Mouse (Mus musculus): ENCODE data around the gene Tmem255b. TPM values are rescaled to one million over a fixed set of nuclear protein-coding genes. Genes with fewer than 3 reads are reported as not detected.

The Tmem255b gene
- polyA plus RNA-seq, 1 experiment from 2014 or later, result 0.29 TPM

DNA sequence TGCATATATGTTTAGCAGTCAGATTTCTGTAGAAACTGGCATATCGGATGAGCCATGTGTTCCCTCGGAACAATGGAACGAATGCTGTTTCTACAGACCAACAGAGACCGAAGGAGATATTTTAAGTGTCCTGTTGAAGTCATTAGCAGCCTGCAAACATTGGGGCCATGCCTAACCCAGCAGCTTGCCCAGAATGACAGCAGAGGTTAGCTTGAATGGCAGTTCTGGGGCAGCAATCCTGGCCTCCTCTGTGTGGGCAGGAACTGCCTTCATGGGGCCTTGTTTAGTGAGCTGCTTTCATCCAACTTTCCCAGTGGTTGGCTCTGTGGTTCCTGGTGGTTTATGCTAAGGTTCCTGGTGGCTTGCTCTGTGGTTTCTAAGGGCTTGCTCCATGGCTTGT lies 24.4 kb downstream of the Tmem255b start:
- Histone ChIP-seq H3K9ac (replicated peaks; ENCODE audit: low read depth, low read length) (no peak overlapping the region), H3K4me2 (ENCODE audit: low read length) (no peak overlapping the region), H3K27me3 (replicated peaks; ENCODE audit: control insufficient read depth, insufficient read depth, low read length) (no peaks in the 10 kb centered on the region), H3K36me3 (ENCODE audit: control insufficient read depth, insufficient read depth) (no peaks in the 10 kb centered on the region), H3K4me1 (replicated peaks; ENCODE audit: control insufficient read depth, insufficient read depth, low read length) (peaks cover 6% of the 10 kb centered on the region), H3K27ac (ENCODE audit: low read length) (no peak overlapping the region), H3K9me3 (ENCODE audit: control insufficient read depth, low read length) (no peaks in the 10 kb centered on the region), H3K4me3 (replicated peaks; ENCODE audit: low read length) (no peak overlapping the region)
- 88% methylated on average over 4 of the region's 4 CpGs for WGBS
- ATAC-seq, result no peak

DNA sequence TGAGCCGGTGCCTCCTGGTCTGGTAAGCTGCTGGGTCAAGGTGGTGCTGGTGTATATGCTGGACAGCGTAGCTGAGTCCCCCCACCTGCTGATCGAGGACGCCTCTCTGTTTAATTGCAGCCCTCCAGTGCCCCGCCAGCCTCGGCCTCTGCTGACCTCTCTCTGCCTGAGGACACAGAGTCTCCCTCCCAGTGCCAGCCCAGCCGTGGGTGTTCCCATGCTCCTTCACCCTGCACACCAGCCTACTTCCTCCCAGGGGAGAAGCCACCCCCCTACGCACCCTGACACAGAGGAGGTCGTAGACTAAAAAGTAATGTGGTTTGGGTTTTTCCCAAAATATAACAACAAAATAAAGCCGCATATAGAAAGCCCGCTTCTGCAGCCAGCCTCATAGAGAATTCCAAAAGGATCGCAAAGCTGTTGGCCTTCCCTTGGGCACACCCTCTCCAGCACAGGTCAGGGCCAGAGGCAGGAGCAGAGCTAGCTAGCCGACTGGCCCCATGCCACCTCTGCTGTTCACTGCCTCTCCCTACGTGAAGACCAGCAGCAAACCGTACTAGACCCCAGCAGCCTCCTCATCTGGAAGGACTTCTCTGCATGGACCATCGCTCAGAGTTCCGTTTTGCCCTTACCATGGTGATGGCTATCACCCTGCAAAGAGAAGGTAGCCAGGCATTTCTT lies 26.2 kb downstream of the Tmem255b start:
- H3K9me3 ChIP-seq (ENCODE audit: control insufficient read depth, low read length), result no peaks in the 10 kb centered on the region
- no peak overlapping the region for H3K4me3 ChIP-seq (replicated peaks; ENCODE audit: low read length)
- no peak overlapping the region for H3K27ac ChIP-seq (ENCODE audit: low read length)
- H3K9ac ChIP-seq (replicated peaks; ENCODE audit: low read depth, low read length), result no peak overlapping the region
- H3K27me3 ChIP-seq (replicated peaks; ENCODE audit: control insufficient read depth, insufficient read depth, low read length), result no peaks in the 10 kb centered on the region
- no peak for ATAC-seq
- no peaks in the 10 kb centered on the region for H3K36me3 ChIP-seq (ENCODE audit: control insufficient read depth, insufficient read depth)
- no peaks in the 10 kb centered on the region for H3K4me1 ChIP-seq (replicated peaks; ENCODE audit: control insufficient read depth, insufficient read depth, low read length)
- 85% methylated on average over 17 of the region's 17 CpGs for WGBS
- no peak overlapping the region for H3K4me2 ChIP-seq (ENCODE audit: low read length)

DNA sequence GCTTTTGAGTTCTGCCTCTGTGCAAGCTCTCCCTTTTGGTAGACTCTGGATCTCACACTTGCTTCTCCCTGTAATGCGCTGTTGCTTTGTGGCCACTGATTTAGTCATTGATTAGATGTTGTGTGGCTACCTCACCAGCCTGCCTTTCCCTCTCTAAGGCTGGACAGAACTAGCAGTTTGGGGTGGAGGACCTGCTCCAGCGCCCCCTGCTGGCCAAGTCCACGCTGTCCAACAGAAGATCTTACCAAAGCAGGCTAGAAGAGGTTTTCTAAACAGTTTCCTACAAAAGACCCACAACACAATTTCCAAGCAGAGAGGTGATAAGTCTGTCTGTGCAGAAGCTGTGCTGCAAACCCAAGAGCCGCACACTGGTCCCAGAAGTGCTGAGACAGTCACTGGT lies 26.9 kb downstream of the Tmem255b start:
- Histone ChIP-seq H3K4me2 (ENCODE audit: low read length) (no peak overlapping the region), H3K27me3 (replicated peaks; ENCODE audit: control insufficient read depth, insufficient read depth, low read length) (no peaks in the 10 kb centered on the region), H3K9ac (replicated peaks; ENCODE audit: low read depth, low read length) (no peak overlapping the region), H3K4me1 (replicated peaks; ENCODE audit: control insufficient read depth, insufficient read depth, low read length) (no peaks in the 10 kb centered on the region), H3K4me3 (replicated peaks; ENCODE audit: low read length) (no peak overlapping the region), H3K27ac (ENCODE audit: low read length) (no peak overlapping the region), H3K9me3 (ENCODE audit: control insufficient read depth, low read length) (no peaks in the 10 kb centered on the region), H3K36me3 (ENCODE audit: control insufficient read depth, insufficient read depth) (no peaks in the 10 kb centered on the region)
- WGBS, result 44% methylated on average over 4 of the region's 4 CpGs
- no peak for ATAC-seq

DNA sequence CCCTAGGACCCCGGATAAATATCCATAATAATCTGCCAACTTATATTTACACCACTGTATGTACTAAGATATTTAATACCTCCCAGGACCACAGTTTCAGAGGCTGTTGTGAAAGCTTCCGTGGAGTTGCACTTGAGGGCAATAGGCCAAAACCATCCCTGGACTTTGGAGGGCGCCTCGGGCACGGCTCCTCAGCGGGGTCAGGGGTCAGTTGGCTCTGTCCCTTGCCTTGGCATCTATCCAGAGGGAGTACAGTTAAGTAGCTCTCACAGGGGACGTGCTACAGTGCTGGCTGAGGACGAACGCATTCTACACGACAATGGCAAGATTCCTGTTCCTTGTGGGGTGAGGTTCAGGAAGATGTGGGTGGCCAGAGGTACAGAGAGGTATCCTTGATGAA lies 27.4 kb downstream of the Tmem255b start:
- H3K27me3 ChIP-seq (replicated peaks; ENCODE audit: control insufficient read depth, insufficient read depth, low read length), result no peaks in the 10 kb centered on the region
- no peak overlapping the region for H3K4me3 ChIP-seq (replicated peaks; ENCODE audit: low read length)
- H3K9ac ChIP-seq (replicated peaks; ENCODE audit: low read depth, low read length), result no peak overlapping the region
- H3K9me3 ChIP-seq (ENCODE audit: control insufficient read depth, low read length), result no peaks in the 10 kb centered on the region
- no peak overlapping the region for H3K27ac ChIP-seq (ENCODE audit: low read length)
- ATAC-seq, result no peak
- no peaks in the 10 kb centered on the region for H3K36me3 ChIP-seq (ENCODE audit: control insufficient read depth, insufficient read depth)
- H3K4me2 ChIP-seq (ENCODE audit: low read length), result no peak overlapping the region
- WGBS, result 69% methylated on average over 10 of the region's 10 CpGs
- H3K4me1 ChIP-seq (replicated peaks; ENCODE audit: control insufficient read depth, insufficient read depth, low read length), result no peaks in the 10 kb centered on the region

DNA sequence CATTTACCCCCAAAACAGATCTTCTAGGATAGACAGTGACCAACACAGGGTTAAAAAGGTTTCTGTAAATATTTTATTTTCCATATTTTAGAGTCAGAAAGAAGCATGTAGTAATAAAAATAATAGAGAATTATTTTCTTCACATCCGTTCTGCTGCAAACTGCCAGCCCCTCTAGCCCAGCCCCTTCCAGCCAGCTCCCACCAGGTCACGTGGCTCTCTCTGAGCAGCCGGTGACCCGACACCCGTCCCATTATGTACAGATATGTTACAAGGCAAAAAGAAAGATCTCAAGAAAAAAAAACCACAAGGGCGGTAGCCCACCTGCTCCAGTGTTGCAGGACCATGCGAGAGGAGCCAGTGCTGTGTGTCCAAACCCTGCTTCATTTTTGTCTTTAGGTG lies 30.3 kb downstream of the Tmem255b start:
- no peaks in the 10 kb centered on the region for H3K4me1 ChIP-seq (replicated peaks; ENCODE audit: control insufficient read depth, insufficient read depth, low read length)
- no peak overlapping the region for H3K4me3 ChIP-seq (replicated peaks; ENCODE audit: low read length)
- no peak overlapping the region for H3K4me2 ChIP-seq (ENCODE audit: low read length)
- no peak overlapping the region for H3K27ac ChIP-seq (ENCODE audit: low read length)
- H3K9me3 ChIP-seq (ENCODE audit: control insufficient read depth, low read length), result no peaks in the 10 kb centered on the region
- ATAC-seq, result no peak
- WGBS, result 59% methylated on average over 7 of the region's 7 CpGs
- H3K9ac ChIP-seq (replicated peaks; ENCODE audit: low read depth, low read length), result no peak overlapping the region
- H3K36me3 ChIP-seq (ENCODE audit: control insufficient read depth, insufficient read depth), result no peaks in the 10 kb centered on the region
- H3K27me3 ChIP-seq (replicated peaks; ENCODE audit: control insufficient read depth, insufficient read depth, low read length), result no peaks in the 10 kb centered on the region

DNA sequence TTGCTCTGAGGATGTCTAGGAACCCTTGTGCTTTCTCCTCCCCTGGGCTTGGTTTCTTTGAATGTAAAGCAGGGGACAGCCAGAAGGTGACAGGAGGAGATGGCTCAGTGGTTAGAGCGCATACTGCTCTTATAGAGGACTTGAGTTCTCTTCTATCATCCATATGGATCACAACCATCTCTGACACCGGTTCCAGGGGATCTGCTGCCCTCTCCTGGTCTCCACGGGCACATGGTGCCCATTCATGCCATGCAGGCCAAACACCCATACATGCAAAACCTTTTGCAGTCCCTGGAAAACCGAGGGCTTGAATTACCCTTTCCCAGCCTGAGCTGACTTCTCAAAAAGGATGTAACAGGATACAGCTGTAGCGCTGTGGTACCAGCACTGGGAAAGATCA lies 32.0 kb downstream of the Tmem255b start:
- ATAC-seq, result no peak
- no peak overlapping the region for H3K4me3 ChIP-seq (replicated peaks; ENCODE audit: low read length)
- H3K36me3 ChIP-seq (ENCODE audit: control insufficient read depth, insufficient read depth), result no peaks in the 10 kb centered on the region
- no peaks in the 10 kb centered on the region for H3K9me3 ChIP-seq (ENCODE audit: control insufficient read depth, low read length)
- 66% methylated on average over 5 of the region's 5 CpGs for WGBS
- no peak overlapping the region for H3K4me2 ChIP-seq (ENCODE audit: low read length)
- H3K27ac ChIP-seq (ENCODE audit: low read length), result no peak overlapping the region
- no peaks in the 10 kb centered on the region for H3K27me3 ChIP-seq (replicated peaks; ENCODE audit: control insufficient read depth, insufficient read depth, low read length)
- no peak overlapping the region for H3K9ac ChIP-seq (replicated peaks; ENCODE audit: low read depth, low read length)
- H3K4me1 ChIP-seq (replicated peaks; ENCODE audit: control insufficient read depth, insufficient read depth, low read length), result no peaks in the 10 kb centered on the region

DNA sequence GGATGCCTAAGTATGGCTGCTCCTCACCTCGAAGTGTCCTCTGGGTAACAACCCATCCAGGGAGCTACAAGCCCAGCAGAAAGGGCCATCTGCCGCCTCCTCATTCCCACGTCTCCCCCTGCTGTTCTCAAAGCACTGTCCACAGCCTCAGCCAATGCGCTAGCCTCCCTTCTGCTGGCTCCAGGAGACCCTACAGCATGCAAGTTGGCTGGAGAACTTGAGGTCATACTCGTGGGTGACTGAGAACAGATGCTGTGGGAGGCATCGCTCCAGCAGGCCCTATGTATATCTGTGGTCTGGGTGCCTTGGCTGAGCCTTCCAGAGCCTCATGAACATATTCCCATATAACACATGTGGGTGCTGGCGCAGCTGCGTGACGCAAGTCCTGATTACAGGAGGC lies 33.7 kb downstream of the Tmem255b start:
- Histone ChIP-seq H3K36me3 (ENCODE audit: control insufficient read depth, insufficient read depth) (no peaks in the 10 kb centered on the region), H3K27ac (ENCODE audit: low read length) (no peak overlapping the region), H3K9me3 (ENCODE audit: control insufficient read depth, low read length) (no peaks in the 10 kb centered on the region), H3K9ac (replicated peaks; ENCODE audit: low read depth, low read length) (no peak overlapping the region), H3K4me3 (replicated peaks; ENCODE audit: low read length) (no peak overlapping the region), H3K4me2 (ENCODE audit: low read length) (no peak overlapping the region), H3K4me1 (replicated peaks; ENCODE audit: control insufficient read depth, insufficient read depth, low read length) (no peaks in the 10 kb centered on the region), H3K27me3 (replicated peaks; ENCODE audit: control insufficient read depth, insufficient read depth, low read length) (no peaks in the 10 kb centered on the region)
- ATAC-seq, result no peak
- WGBS, result 81% methylated on average over 9 of the region's 9 CpGs

DNA sequence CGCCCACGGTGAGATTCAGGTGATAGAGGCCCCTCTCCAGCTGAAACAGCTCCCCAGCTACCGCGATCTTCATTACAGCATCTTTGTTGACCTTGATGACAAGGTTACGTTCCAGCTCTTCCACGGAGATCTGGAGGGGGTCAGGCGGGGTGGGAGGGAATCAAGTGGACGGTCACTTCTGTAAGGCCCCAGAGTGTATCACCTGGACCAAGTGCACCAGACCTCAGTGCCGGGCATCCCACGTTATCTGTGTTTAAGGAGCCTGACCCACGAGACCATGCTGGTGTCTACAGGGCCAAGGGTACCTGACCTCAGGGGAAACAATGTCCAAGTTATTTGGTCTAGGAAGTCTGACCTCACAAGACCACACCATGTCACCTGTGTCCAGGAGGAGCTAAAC lies 36.5 kb downstream of the Tmem255b start:
- Histone ChIP-seq H3K36me3 (ENCODE audit: control insufficient read depth, insufficient read depth) (no peaks in the 10 kb centered on the region), H3K9me3 (ENCODE audit: control insufficient read depth, low read length) (no peaks in the 10 kb centered on the region), H3K27ac (ENCODE audit: low read length) (no peak overlapping the region), H3K4me3 (replicated peaks; ENCODE audit: low read length) (no peak overlapping the region), H3K27me3 (replicated peaks; ENCODE audit: control insufficient read depth, insufficient read depth, low read length) (no peaks in the 10 kb centered on the region), H3K9ac (replicated peaks; ENCODE audit: low read depth, low read length) (no peak overlapping the region), H3K4me2 (ENCODE audit: low read length) (no peak overlapping the region), H3K4me1 (replicated peaks; ENCODE audit: control insufficient read depth, insufficient read depth, low read length) (no peaks in the 10 kb centered on the region)
- no peak for ATAC-seq
- 91% methylated on average over 11 of the region's 11 CpGs for WGBS

DNA sequence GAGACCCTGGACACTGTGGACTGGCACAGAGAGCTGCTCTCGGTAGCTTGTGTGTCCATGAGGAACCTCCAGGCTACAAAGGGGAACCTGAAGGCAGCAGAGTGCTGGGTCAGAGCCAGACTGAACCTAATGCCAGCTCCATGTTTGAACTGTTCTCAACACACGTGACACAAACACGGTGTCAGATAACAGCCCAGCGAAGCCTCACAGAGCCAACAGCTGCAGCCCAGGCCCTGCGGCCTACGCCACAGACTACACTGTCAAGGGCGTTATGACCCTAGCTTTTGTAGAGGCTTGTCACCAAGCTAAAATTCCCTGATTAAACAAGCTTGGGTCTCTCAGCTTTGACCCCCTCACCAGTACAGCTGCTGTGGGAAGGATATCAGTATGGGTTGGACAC lies 37.3 kb downstream of the Tmem255b start:
- Histone ChIP-seq H3K4me2 (ENCODE audit: low read length) (no peak overlapping the region), H3K9me3 (ENCODE audit: control insufficient read depth, low read length) (no peaks in the 10 kb centered on the region), H3K4me1 (replicated peaks; ENCODE audit: control insufficient read depth, insufficient read depth, low read length) (no peaks in the 10 kb centered on the region), H3K27me3 (replicated peaks; ENCODE audit: control insufficient read depth, insufficient read depth, low read length) (no peaks in the 10 kb centered on the region), H3K27ac (ENCODE audit: low read length) (no peak overlapping the region), H3K4me3 (replicated peaks; ENCODE audit: low read length) (no peak overlapping the region), H3K9ac (replicated peaks; ENCODE audit: low read depth, low read length) (no peak overlapping the region), H3K36me3 (ENCODE audit: control insufficient read depth, insufficient read depth) (no peaks in the 10 kb centered on the region)
- 76% methylated on average over 7 of the region's 7 CpGs for WGBS
- ATAC-seq, result no peak

DNA sequence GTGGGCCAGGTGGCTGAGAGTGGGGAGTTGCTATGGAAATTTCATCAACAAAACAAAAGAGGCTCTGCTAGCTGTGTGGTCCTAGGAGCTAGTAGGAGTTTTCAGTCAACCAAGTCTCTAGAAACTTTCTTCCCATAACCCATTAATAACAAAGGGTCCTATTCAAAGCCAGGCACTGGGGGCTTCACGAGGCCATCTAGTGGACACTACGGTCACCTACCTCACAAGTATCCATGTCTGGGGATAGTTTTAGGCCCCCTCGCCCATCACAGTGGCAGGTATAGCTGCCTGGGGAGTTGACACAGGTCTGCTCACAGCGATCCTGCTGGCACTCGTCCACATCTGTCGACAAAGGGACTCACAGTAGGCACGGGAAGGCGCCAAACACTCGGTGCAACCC lies 40.9 kb downstream of the Tmem255b start:
- Histone ChIP-seq H3K36me3 (ENCODE audit: control insufficient read depth, insufficient read depth) (no peaks in the 10 kb centered on the region), H3K27me3 (replicated peaks; ENCODE audit: control insufficient read depth, insufficient read depth, low read length) (no peaks in the 10 kb centered on the region), H3K4me2 (ENCODE audit: low read length) (no peak overlapping the region), H3K4me3 (replicated peaks; ENCODE audit: low read length) (no peak overlapping the region), H3K9ac (replicated peaks; ENCODE audit: low read depth, low read length) (no peak overlapping the region), H3K9me3 (ENCODE audit: control insufficient read depth, low read length) (no peaks in the 10 kb centered on the region), H3K27ac (ENCODE audit: low read length) (no peak overlapping the region), H3K4me1 (replicated peaks; ENCODE audit: control insufficient read depth, insufficient read depth, low read length) (no peaks in the 10 kb centered on the region)
- ATAC-seq, result no peak
- WGBS, result 60% methylated on average over 9 of the region's 9 CpGs
